Mouse (Mus musculus): ENCODE measurements around the gene Polr1d.

DNA sequence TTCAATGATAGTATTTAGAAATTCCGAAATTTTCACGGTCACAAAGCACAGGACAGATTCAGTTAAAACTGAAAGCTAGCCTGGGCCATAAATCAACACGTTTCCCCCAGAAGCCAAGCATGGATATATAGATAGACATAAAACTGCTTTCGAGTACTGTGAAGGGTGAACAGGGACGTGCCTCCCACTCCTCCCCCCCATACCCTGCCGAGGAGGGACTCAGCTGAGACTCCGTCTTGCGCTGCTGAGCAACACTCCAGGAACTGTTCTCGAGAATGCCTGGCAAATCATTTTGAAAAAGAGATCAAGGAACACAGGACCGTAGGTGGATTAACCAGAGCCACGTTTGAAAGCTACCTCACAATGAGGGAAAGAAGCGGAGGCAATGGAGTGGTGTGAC lies 42.6 kb upstream of the Polr1d start:
- TF ChIP-seq CTCF (IDR thresholded peaks at IDR 0.05; ENCODE audit: insufficient read depth, low read length) (no peak), POLR2A (IDR thresholded peaks at IDR 0.05; ENCODE audit: borderline replicate concordance, extremely low read depth, low read depth, low read length) (no peak)
